Mouse (Mus musculus): ENCODE measurements around the gene Otogl. TPM values are rescaled to one million over a fixed set of nuclear protein-coding genes. Genes with fewer than 3 reads are reported as not detected.

Otogl gene
- polyA plus RNA-seq, 1 experiment from 2014 or later, result 0.05 TPM

GRCm38 (mm10) chr10:107901204-107901879, 10.6 kb downstream of the Otogl start:
- Histone ChIP-seq H3K27me3 (no peaks in the 10 kb centered on the region), H3K4me3 (no peak overlapping the region), H3K4me2 (replicated peaks) (no peak overlapping the region), H3K9ac (replicated peaks) (no peak overlapping the region), H3K36me3 (no peaks in the 10 kb centered on the region), H3K27ac (replicated peaks) (no peak overlapping the region), H3K4me1 (no peaks in the 10 kb centered on the region), H3K9me3 (no peaks in the 10 kb centered on the region)
- no peak for ATAC-seq (replicated peaks)
- 66% methylated on average over 13 of the region's 13 CpGs for WGBS

- no peak for ATAC-seq (replicated peaks)
- no peaks in the 10 kb centered on the region for H3K9me3 ChIP-seq
- no peak overlapping the region for H3K9ac ChIP-seq (replicated peaks)
- no peak overlapping the region for H3K4me3 ChIP-seq
- no peak overlapping the region for H3K27ac ChIP-seq (replicated peaks)
- H3K4me1 ChIP-seq, result no peaks in the 10 kb centered on the region
- 91% methylated on average over 6 of the region's 6 CpGs for WGBS
- no peak overlapping the region for H3K4me2 ChIP-seq (replicated peaks)
- H3K27me3 ChIP-seq, result no peaks in the 10 kb centered on the region
- H3K36me3 ChIP-seq, result no peaks in the 10 kb centered on the region
These were observed 12.0 kb downstream of the Otogl start for GRCm38 (mm10) chr10:107899946-107900345.

GRCm38 (mm10) chr10:107896158-107896557, 15.8 kb downstream of the Otogl start:
- 91% methylated on average over 4 of the region's 4 CpGs for WGBS
- ATAC-seq (replicated peaks), result no peak
- H3K4me1 ChIP-seq, result no peaks in the 10 kb centered on the region
- H3K27me3 ChIP-seq, result no peaks in the 10 kb centered on the region
- H3K4me3 ChIP-seq, result no peak overlapping the region
- H3K9me3 ChIP-seq, result no peaks in the 10 kb centered on the region
- H3K36me3 ChIP-seq, result no peaks in the 10 kb centered on the region
- no peak overlapping the region for H3K4me2 ChIP-seq (replicated peaks)
- H3K9ac ChIP-seq (replicated peaks), result no peak overlapping the region
- H3K27ac ChIP-seq (replicated peaks), result no peak overlapping the region

- Histone ChIP-seq H3K27me3 (no peaks in the 10 kb centered on the region), H3K36me3 (no peaks in the 10 kb centered on the region), H3K9ac (replicated peaks) (no peak overlapping the region), H3K4me3 (no peak overlapping the region), H3K4me2 (replicated peaks) (no peak overlapping the region), H3K27ac (replicated peaks) (no peak overlapping the region), H3K9me3 (no peaks in the 10 kb centered on the region), H3K4me1 (no peaks in the 10 kb centered on the region)
- no peak for ATAC-seq (replicated peaks)
- WGBS, result 68% methylated on average over 8 of the region's 8 CpGs
These were observed 17.0 kb downstream of the Otogl start for GRCm38 (mm10) chr10:107894663-107895581.

GRCm38 (mm10) chr10:107890400-107890799, 21.5 kb downstream of the Otogl start:
- no peak for ATAC-seq (replicated peaks)
- H3K4me1 ChIP-seq, result no peaks in the 10 kb centered on the region
- no peak overlapping the region for H3K4me2 ChIP-seq (replicated peaks)
- H3K27ac ChIP-seq (replicated peaks), result no peak overlapping the region
- H3K36me3 ChIP-seq, result no peaks in the 10 kb centered on the region
- no peak overlapping the region for H3K9ac ChIP-seq (replicated peaks)
- no peaks in the 10 kb centered on the region for H3K27me3 ChIP-seq
- H3K4me3 ChIP-seq, result no peak overlapping the region
- no peaks in the 10 kb centered on the region for H3K9me3 ChIP-seq
- 67% methylated on average over 9 of the region's 9 CpGs for WGBS

- 93% methylated on average over 5 of the region's 5 CpGs for WGBS
- no peak for ATAC-seq (replicated peaks)
These were observed 39.4 kb downstream of the Otogl start for GRCm38 (mm10) chr10:107872542-107872941.

GRCm38 (mm10) chr10:107872109-107872508, 39.8 kb downstream of the Otogl start:
- no peak for ATAC-seq (replicated peaks)
- WGBS, result 86% methylated on average over 4 of the region's 4 CpGs

More at GRCm38 (mm10) chr10:107872542-107872941, 39.4 kb downstream of the Otogl start:
- no peaks in the 10 kb centered on the region for H3K4me1 ChIP-seq
- no peaks in the 10 kb centered on the region for H3K27me3 ChIP-seq
- H3K9ac ChIP-seq (replicated peaks), result no peak overlapping the region
- H3K4me2 ChIP-seq (replicated peaks), result no peak overlapping the region
- H3K4me3 ChIP-seq, result no peak overlapping the region
- no peaks in the 10 kb centered on the region for H3K36me3 ChIP-seq
- H3K9me3 ChIP-seq, result no peaks in the 10 kb centered on the region
- H3K27ac ChIP-seq (replicated peaks), result no peak overlapping the region

GRCm38 (mm10) chr10:107870540-107870939, 41.4 kb downstream of the Otogl start:
- WGBS, result 89% methylated on average over 7 of the region's 7 CpGs
- Histone ChIP-seq H3K9me3 (no peaks in the 10 kb centered on the region), H3K4me3 (no peak overlapping the region), H3K27ac (replicated peaks) (no peak overlapping the region), H3K4me2 (replicated peaks) (no peak overlapping the region), H3K36me3 (no peaks in the 10 kb centered on the region), H3K9ac (replicated peaks) (no peak overlapping the region), H3K4me1 (no peaks in the 10 kb centered on the region), H3K27me3 (no peaks in the 10 kb centered on the region)
- ATAC-seq (replicated peaks), result no peak

More at GRCm38 (mm10) chr10:107872109-107872508, 39.8 kb downstream of the Otogl start:
- Histone ChIP-seq H3K27me3 (no peaks in the 10 kb centered on the region), H3K4me2 (replicated peaks) (no peak overlapping the region), H3K27ac (replicated peaks) (no peak overlapping the region), H3K36me3 (no peaks in the 10 kb centered on the region), H3K4me1 (no peaks in the 10 kb centered on the region), H3K4me3 (no peak overlapping the region), H3K9ac (replicated peaks) (no peak overlapping the region), H3K9me3 (no peaks in the 10 kb centered on the region)

- no peaks in the 10 kb centered on the region for H3K36me3 ChIP-seq
- no peak overlapping the region for H3K9ac ChIP-seq (replicated peaks)
- no peaks in the 10 kb centered on the region for H3K9me3 ChIP-seq
- H3K4me2 ChIP-seq (replicated peaks), result no peak overlapping the region
- no peak for ATAC-seq (replicated peaks)
- no peaks in the 10 kb centered on the region for H3K4me1 ChIP-seq
- H3K27ac ChIP-seq (replicated peaks), result no peak overlapping the region
- no peak overlapping the region for H3K4me3 ChIP-seq
- H3K27me3 ChIP-seq, result no peaks in the 10 kb centered on the region
- 93% methylated on average over 8 of the region's 8 CpGs for WGBS
These were observed 43.0 kb downstream of the Otogl start for GRCm38 (mm10) chr10:107868904-107869303.

- no peak overlapping the region for H3K4me2 ChIP-seq (replicated peaks)
- H3K27ac ChIP-seq (replicated peaks), result no peak overlapping the region
- no peaks in the 10 kb centered on the region for H3K9me3 ChIP-seq
- ATAC-seq (replicated peaks), result no peak
- H3K4me1 ChIP-seq, result no peaks in the 10 kb centered on the region
- no peak overlapping the region for H3K4me3 ChIP-seq
- H3K27me3 ChIP-seq, result no peaks in the 10 kb centered on the region
- no peaks in the 10 kb centered on the region for H3K36me3 ChIP-seq
- no peak overlapping the region for H3K9ac ChIP-seq (replicated peaks)
- 74% methylated on average over 4 of the region's 4 CpGs for WGBS
These were observed 44.5 kb downstream of the Otogl start for GRCm38 (mm10) chr10:107867414-107867813.

- peak overlapping the region; percentile 44 for H3K27ac ChIP-seq (replicated peaks)
- WGBS, result 54% methylated on average over 8 of the region's 8 CpGs
- ATAC-seq (replicated peaks), result peak; percentile 90
These were observed 51.6 kb downstream of the Otogl start for GRCm38 (mm10) chr10:107860235-107860917.

GRCm38 (mm10) chr10:107859220-107859619, 52.7 kb downstream of the Otogl start:
- H3K4me3 ChIP-seq, result no peak overlapping the region
- no peak for ATAC-seq (replicated peaks)
- H3K9me3 ChIP-seq, result no peaks in the 10 kb centered on the region
- H3K4me1 ChIP-seq, result no peaks in the 10 kb centered on the region
- no peak overlapping the region for H3K27ac ChIP-seq (replicated peaks)
- WGBS, result 91% methylated on average over 3 of the region's 3 CpGs
- H3K4me2 ChIP-seq (replicated peaks), result no peak overlapping the region
- no peak overlapping the region for H3K9ac ChIP-seq (replicated peaks)
- no peaks in the 10 kb centered on the region for H3K36me3 ChIP-seq
- no peaks in the 10 kb centered on the region for H3K27me3 ChIP-seq

More at GRCm38 (mm10) chr10:107860235-107860917, 51.6 kb downstream of the Otogl start:
- no peaks in the 10 kb centered on the region for H3K27me3 ChIP-seq
- no peak overlapping the region for H3K4me2 ChIP-seq (replicated peaks)
- no peaks in the 10 kb centered on the region for H3K36me3 ChIP-seq
- H3K9me3 ChIP-seq, result no peaks in the 10 kb centered on the region
- H3K4me1 ChIP-seq, result no peaks in the 10 kb centered on the region
- no peak overlapping the region for H3K4me3 ChIP-seq
- no peak overlapping the region for H3K9ac ChIP-seq (replicated peaks)
